Mouse (Mus musculus): ENCODE measurements at regions not wholly inside any gene's neighbourhood (a gene's known extent, or its start where the extent isn't known, plus 50 kb on each side); places are given as distances from the start of the nearest gene placed in this dataset.

DNA sequence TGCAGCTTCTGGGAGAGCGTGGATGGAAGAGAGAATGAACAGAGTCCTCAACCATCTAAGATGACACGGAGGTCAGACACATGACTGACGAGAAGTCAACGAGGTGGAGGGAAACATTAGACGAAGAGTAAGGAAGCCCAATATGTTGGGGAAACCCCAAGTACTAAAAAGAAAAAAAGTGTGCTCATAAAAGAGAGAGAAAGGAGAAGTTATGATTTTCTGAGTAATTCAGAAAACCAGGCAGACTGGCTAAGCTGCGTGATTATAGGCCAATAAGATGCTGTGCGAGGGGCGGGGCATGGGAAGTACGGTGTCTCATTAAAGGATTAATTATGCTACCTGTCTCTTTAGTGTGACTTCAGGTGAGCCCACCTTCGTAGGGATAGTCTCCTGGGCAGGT is 88.6 kb upstream of the Tank start:
- TF ChIP-seq CTCF (IDR thresholded peaks at IDR 0.05; ENCODE audit: low read depth) (no peak), EP300 (IDR thresholded peaks at IDR 0.05; ENCODE audit: low read depth) (no peak)
